Mouse (Mus musculus) brain, embryonic 14.5 days (tissue): ENCODE measurements around the gene Mtln.

Source experiments
- CTCF ChIP-seq: fragments of 200-500 bp; IDR thresholded peaks from 2 replicates; pipeline ENCODE4 v1.5.1; 2012; ENCODE audit warnings: inconsistent platforms, mild to moderate bottlenecking, moderate library complexity, borderline replicate concordance; ENCODE audit not compliant: insufficient read depth, insufficient read length; ENCODE audit errors: extremely low read depth
- POLR2A ChIP-seq: fragments of 200-500 bp; IDR thresholded peaks from 2 replicates; pipeline ENCODE4 v1.6.1; 2012; ENCODE audit warnings: mild to moderate bottlenecking, inconsistent platforms, borderline replicate concordance; ENCODE audit not compliant: poor library complexity, insufficient read depth, insufficient read length, severe bottlenecking; ENCODE audit errors: extremely low read depth

- TF ChIP-seq POLR2A, result no peak
- TF ChIP-seq CTCF, result no peak
These were observed 5.1 kb downstream of the Mtln start for GRCm38 (mm10) chr2:127787226-127787625.
